Mouse (Mus musculus): Measurements from ENCODE around the gene Ip6k3. TPM values are rescaled to one million over a fixed set of nuclear protein-coding genes. Genes with fewer than 3 reads are reported as not detected.

Ip6k3 gene
- polyA plus RNA-seq, 1 experiment from 2014 or later: 0.13 TPM

DNA sequence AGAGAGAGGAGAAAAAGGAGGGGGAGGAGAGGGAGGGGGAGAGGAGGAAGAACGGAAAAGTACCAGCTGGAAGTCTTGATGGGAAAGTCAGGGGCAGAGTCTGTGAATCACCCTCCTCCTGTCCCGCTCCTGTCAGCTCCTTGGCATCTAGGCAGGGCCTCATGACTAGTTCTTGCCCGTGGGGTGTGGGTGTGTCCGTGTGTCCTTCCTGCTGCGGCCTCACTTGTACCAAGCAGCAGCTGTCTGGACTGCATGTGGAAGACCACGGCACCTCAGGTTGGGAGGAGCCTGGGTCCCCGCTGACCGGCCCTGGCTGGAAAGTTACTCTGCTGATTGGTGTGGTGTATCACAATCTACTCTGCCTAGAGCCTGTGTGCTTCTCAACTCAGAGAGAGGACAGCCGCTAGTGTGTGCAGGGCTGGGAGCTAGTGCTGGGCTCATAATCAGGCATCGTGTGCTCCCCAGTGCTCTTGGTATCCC lies 25.6 kb downstream of the Ip6k3 start:
- peaks cover 39% of the 10 kb centered on the region for H3K4me1 ChIP-seq
- WGBS: 53% methylated on average over 10 of the region's 10 CpGs

DNA sequence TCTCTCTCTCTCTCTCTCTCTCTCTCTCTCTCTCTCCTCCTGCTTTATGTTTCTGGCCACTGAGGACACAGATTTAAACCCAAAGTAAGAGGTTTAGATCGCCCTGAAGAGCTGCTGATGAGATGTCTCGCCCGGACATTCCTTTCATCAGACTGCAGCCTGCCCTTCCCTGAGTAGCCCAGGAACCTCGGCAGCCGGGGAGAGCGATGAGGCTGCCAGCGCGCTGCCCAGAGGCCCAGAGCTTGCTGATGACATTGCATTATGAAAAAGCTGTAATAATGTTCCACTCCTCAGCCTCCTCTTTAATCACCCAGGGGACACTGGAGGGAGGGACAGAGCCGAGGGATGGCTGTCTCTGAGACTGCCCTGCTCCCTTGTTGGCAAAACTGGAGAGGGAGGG lies 27.3 kb downstream of the Ip6k3 start:
- H3K4me2 ChIP-seq: no peak overlapping the region; the same call in 1 of the 2 replicates
- H3K4me3 ChIP-seq (replicated peaks): no peak overlapping the region
- H3K9ac ChIP-seq: no peak overlapping the region
- 51% methylated on average over 9 of the region's 9 CpGs for WGBS
- no peaks in the 10 kb centered on the region for H3K36me3 ChIP-seq (replicated peaks)
- no peaks in the 10 kb centered on the region for H3K9me3 ChIP-seq
- no peak overlapping the region for H3K27ac ChIP-seq
- no peak for ATAC-seq (ENCODE audit: low FRiP score)
- H3K4me1 ChIP-seq: peaks cover 34% of the 10 kb centered on the region
- H3K27me3 ChIP-seq: peaks cover 14% of the 10 kb centered on the region; the same call in 1 of the 2 replicates

More for the DNA sequence above, 25.6 kb downstream of the Ip6k3 start:
- ATAC-seq (ENCODE audit: low FRiP score): no peak
- Histone ChIP-seq H3K9ac (no peak overlapping the region), H3K4me3 (replicated peaks) (no peak overlapping the region), H3K9me3 (no peaks in the 10 kb centered on the region), H3K27ac (no peak overlapping the region), H3K4me2 (no peak overlapping the region), H3K36me3 (replicated peaks) (no peaks in the 10 kb centered on the region), H3K27me3 (0 out of 2 replicates have a peak, but pooled peaks cover 4% of the 10 kb centered on the region)

DNA sequence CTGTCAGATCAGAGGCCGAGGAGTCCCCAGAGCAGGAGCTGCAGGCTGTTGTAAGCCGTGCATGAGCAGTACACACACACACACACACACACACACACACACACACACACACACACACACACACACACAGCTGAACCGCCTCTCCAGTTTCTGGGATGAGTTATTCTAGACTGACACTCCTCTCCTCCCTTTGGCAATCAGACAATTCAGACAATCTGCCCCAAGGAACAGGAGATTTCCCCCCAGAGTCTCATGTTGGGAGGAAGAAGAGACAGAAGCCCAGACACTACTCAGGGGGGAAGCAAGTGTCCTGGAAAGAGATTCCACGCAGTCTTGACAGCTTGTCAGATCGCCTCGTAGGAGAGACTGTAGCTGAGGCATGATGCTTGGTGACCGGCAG lies 28.3 kb downstream of the Ip6k3 start:
- Histone ChIP-seq H3K4me3 (replicated peaks) (no peak overlapping the region), H3K9me3 (no peaks in the 10 kb centered on the region), H3K27me3 (peaks cover 18% of the 10 kb centered on the region; the same call in 1 of the 2 replicates), H3K9ac (no peak overlapping the region), H3K4me2 (no peak overlapping the region), H3K4me1 (peaks cover 41% of the 10 kb centered on the region), H3K27ac (0 out of 2 replicates have a peak overlapping the region, but pooled peaks have one; percentile 16), H3K36me3 (replicated peaks) (no peaks in the 10 kb centered on the region)
- WGBS: 36% methylated on average over 7 of the region's 7 CpGs
- no peak for ATAC-seq (ENCODE audit: low FRiP score)

DNA sequence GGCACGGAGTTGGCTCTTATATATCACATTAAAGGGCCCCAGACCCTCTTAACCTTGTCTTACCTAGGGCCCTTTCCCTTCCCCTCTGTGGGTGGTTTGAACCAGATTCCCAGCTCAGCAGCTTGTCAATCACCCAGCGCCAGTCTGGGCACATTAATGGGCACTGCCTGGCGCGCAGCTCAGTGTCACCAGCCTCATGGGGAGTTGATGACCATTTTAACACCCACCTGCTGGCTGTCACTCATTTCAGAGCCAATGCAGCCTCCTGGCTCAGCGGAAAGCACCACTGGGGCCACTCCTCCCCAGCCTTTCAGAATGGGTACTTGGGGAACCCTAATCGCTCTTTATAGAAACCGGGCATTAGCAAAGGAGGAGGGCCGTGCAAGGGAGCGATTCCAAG lies 29.2 kb downstream of the Ip6k3 start:
- Histone ChIP-seq H3K4me1 (peaks cover 45% of the 10 kb centered on the region), H3K4me2 (no peak overlapping the region), H3K27ac (no peak overlapping the region), H3K9ac (no peak overlapping the region), H3K27me3 (peaks cover 18% of the 10 kb centered on the region; the same call in 1 of the 2 replicates), H3K36me3 (replicated peaks) (no peaks in the 10 kb centered on the region), H3K9me3 (no peaks in the 10 kb centered on the region), H3K4me3 (replicated peaks) (no peak overlapping the region)
- no peak for ATAC-seq (ENCODE audit: low FRiP score)
- WGBS: 50% methylated on average over 9 of the region's 9 CpGs

DNA sequence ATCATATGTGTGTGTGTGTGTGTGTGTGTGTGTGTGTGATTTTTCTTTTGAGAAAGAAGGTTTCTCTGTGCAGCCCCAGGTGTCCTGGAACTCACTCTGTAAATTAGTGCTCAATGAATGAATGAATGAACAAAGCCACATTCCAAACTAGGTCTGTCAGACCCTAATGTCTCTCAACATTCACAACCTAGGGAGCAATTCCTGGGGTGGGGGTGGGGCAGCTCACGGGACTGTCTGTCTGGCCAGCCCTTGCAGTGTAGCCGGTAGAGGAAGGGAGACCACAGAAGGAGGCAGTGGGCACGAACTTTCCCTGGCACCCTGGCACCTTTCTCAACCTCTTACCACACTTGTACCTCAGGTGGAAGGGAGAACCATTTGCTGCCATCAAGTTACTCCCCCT lies 32.9 kb downstream of the Ip6k3 start:
- no peak for ATAC-seq (ENCODE audit: low FRiP score)
- H3K4me3 ChIP-seq (replicated peaks): no peak overlapping the region
- H3K27ac ChIP-seq: no peak overlapping the region
- no peak overlapping the region for H3K9ac ChIP-seq
- 31% methylated on average over 3 of the region's 3 CpGs for WGBS
- no peak overlapping the region for H3K4me2 ChIP-seq
- no peaks in the 10 kb centered on the region for H3K9me3 ChIP-seq
- peaks cover 58% of the 10 kb centered on the region for H3K4me1 ChIP-seq
- H3K27me3 ChIP-seq: peaks cover 14% of the 10 kb centered on the region; the same call in 1 of the 2 replicates
- H3K36me3 ChIP-seq (replicated peaks): no peaks in the 10 kb centered on the region

DNA sequence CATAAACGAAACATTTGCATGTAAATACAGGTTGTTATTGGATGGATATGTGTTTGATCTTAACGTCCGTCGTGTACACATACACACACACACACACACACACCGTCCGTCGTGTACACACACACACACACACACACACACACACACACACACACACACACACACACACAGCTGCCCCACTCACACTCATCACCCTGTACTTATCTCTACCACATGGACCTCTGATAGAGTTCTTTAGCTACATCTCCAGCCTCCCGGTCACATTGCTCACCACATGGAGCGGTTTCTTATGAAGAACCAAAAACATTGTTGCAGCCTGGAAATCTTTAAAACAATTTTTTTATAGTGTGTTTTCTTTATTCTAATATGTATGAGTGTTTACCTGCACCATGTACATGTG lies 33.4 kb downstream of the Ip6k3 start:
- WGBS: 44% methylated on average over 9 of the region's 9 CpGs
- peak; percentile 24 for ATAC-seq (ENCODE audit: low FRiP score)
- H3K36me3 ChIP-seq (replicated peaks): no peaks in the 10 kb centered on the region
- peaks cover 14% of the 10 kb centered on the region; the same call in 1 of the 2 replicates for H3K27me3 ChIP-seq
- H3K9ac ChIP-seq: peak overlapping the region; percentile 71; the same call in 1 of the 2 replicates
- peak overlapping the region; percentile 74 for H3K27ac ChIP-seq
- H3K4me1 ChIP-seq: peaks cover 57% of the 10 kb centered on the region
- peak overlapping the region; percentile 48 for H3K4me2 ChIP-seq
- H3K4me3 ChIP-seq (replicated peaks): peak overlapping the region; percentile 59
- H3K9me3 ChIP-seq: no peaks in the 10 kb centered on the region

DNA sequence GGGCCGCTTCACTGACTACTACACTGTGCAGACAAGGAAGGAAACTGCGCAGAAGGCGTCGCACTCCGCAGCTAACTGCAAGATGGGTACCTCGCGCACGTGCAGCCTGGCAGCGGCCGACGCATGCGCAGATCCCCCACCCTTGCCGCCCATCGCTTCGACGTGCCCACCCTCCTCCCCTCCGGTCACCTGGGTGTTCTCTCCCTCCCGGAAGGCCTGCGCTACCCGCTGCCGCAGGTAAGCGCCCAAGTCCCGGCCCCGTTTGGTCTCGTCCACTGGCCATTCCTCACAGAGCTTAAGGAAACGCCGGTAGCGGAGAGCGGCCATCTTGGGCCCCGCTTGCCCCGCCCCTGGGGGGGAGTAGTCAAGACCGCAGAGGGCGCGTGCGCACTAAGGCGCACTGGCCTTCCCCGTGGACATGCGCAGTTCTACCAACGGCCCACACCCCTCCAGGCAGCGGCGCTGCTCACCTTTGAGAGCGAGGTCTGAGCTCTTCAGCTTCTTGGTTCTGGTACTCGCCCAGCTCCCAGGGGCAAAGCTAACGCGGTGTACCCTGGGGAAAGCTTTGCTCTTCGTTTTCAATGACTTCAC lies 33.9 kb downstream of the Ip6k3 start, which contains the start of gene Uqcc2:
Gene Uqcc2 (minus strand): TSS at position 366 of the 591 bp plus-strand sequence.
- Histone ChIP-seq H3K27ac (peak within 1 kb of the TSS; percentile 74), H3K4me3 (replicated peaks) (peak within 1 kb of the TSS; percentile 59), H3K9ac (peak within 1 kb of the TSS; percentile 71), H3K9me3 (no peaks in the 10 kb centered on the region), H3K27me3 (peaks cover 14% of the 10 kb centered on the region; the same call in 1 of the 2 replicates), H3K4me2 (peak within 1 kb of the TSS; percentile 48), H3K4me1 (peaks cover 53% of the 10 kb centered on the region), H3K36me3 (replicated peaks) (0 out of 2 replicates have a peak, but pooled peaks cover 3% of the 10 kb centered on the region)
- under 1% methylated on average over 46 of the region's 46 CpGs for WGBS
- ATAC-seq (ENCODE audit: low FRiP score): peak; percentile 94

DNA sequence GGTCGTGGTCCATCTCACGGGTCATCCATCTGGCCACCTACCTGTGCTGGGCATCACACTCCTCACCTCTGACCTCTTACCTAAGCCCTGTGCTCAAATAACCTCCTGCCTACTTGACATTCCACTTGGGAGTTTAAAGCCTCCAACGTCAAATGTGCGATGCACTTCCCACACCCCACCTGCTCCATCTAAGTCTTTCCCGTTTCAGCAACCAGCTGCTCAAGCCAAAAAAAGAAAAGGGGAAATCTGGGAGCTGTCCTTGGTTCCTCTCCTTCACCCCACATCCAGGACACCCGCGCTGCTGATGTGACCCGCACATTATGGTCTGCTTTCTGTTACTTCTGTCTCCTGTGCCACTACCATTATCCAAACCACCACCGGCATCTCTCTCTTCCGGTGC lies 35.4 kb downstream of the Ip6k3 start:
- Histone ChIP-seq H3K27me3 (peaks cover 14% of the 10 kb centered on the region; the same call in 1 of the 2 replicates), H3K4me2 (no peak overlapping the region), H3K27ac (no peak overlapping the region), H3K36me3 (replicated peaks) (peaks cover 3% of the 10 kb centered on the region; the same call in 1 of the 2 replicates), H3K9ac (no peak overlapping the region), H3K4me3 (replicated peaks) (no peak overlapping the region), H3K9me3 (no peaks in the 10 kb centered on the region), H3K4me1 (peaks cover 55% of the 10 kb centered on the region)
- 92% methylated on average over 10 of the region's 10 CpGs for WGBS
- ATAC-seq (ENCODE audit: low FRiP score): no peak

DNA sequence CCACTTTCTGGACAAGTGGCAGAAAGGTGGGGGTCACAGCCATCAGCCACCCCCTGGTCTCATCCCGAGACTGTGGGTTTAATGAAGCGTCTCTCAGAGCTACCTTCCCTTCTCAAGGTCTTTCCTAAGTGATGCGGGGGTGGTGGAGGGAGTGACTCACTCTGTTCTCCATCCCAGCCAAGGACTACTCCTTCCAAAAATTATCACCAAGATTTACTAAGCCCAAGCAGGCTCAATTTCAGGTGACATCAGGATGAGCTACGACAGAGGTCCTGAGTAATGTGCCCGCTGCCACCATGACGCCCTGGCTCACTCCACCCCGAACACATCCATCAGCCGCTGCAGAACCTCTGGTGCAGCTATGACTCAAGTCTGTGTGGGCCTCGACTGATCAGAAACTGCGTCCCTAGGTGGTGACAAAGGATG lies 36.3 kb downstream of the Ip6k3 start:
- Histone ChIP-seq H3K27me3 (0 out of 2 replicates have a peak, but pooled peaks cover 11% of the 10 kb centered on the region), H3K4me3 (replicated peaks) (no peak overlapping the region), H3K27ac (no peak overlapping the region), H3K4me1 (peaks cover 55% of the 10 kb centered on the region), H3K9me3 (no peaks in the 10 kb centered on the region), H3K4me2 (no peak overlapping the region), H3K9ac (no peak overlapping the region), H3K36me3 (replicated peaks) (peaks cover 3% of the 10 kb centered on the region; the same call in 1 of the 2 replicates)
- 87% methylated on average over 10 of the region's 10 CpGs for WGBS
- ATAC-seq (ENCODE audit: low FRiP score): no peak

DNA sequence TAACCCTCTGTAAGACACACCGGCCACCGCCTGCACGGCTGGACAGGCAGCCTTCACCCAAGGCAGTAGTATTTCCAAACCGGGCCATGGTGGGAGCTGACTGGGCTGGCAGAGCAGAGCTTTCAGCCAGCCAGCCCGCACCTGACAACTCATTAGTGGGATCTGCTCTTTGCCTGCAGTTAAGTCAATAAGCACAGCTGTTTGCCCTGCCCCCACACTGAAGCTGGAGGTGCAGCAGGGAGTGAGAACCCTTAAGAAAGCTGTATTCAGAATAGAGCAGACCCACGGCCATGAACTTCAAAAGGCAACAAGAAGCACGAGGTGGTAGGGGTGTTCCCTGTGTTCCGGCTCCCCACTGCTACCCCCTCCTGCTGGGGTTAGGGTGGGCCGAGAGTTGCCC lies 37.3 kb downstream of the Ip6k3 start:
- Histone ChIP-seq H3K4me1 (peaks cover 59% of the 10 kb centered on the region), H3K4me2 (0 out of 2 replicates have a peak overlapping the region, but pooled peaks have one; percentile 4), H3K4me3 (replicated peaks) (no peak overlapping the region), H3K27ac (peak overlapping the region; percentile 59), H3K36me3 (replicated peaks) (peaks cover 3% of the 10 kb centered on the region; the same call in 1 of the 2 replicates), H3K27me3 (0 out of 2 replicates have a peak, but pooled peaks cover 4% of the 10 kb centered on the region), H3K9ac (no peak overlapping the region), H3K9me3 (no peaks in the 10 kb centered on the region)
- 51% methylated on average over 9 of the region's 9 CpGs for WGBS
- ATAC-seq (ENCODE audit: low FRiP score): no peak

DNA sequence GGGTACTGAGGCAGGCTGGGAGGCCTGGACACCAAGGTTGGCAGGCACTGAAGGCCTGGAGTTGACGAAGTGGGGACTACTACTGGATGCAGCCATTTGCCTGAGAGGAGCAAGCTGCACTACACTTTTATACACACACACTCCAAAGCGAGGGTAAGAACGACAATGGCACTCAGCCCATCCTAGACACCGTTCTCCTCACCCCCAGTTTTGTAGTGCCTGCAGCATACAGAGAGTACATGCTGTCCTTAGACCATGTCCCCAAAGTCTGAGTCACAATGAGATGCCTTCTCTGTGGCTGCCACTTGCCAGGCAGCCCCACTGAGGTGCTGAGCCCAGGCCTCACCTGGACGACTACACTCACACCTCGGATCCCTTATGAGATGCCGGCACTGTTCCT lies 37.8 kb downstream of the Ip6k3 start:
- H3K4me1 ChIP-seq: peaks cover 55% of the 10 kb centered on the region
- H3K27ac ChIP-seq: peak overlapping the region; percentile 59; the same call in 1 of the 2 replicates
- H3K36me3 ChIP-seq (replicated peaks): peaks cover 6% of the 10 kb centered on the region
- no peaks in the 10 kb centered on the region for H3K9me3 ChIP-seq
- 87% methylated on average over 7 of the region's 7 CpGs for WGBS
- H3K27me3 ChIP-seq: no peaks in the 10 kb centered on the region
- no peak overlapping the region for H3K9ac ChIP-seq
- no peak for ATAC-seq (ENCODE audit: low FRiP score)
- no peak overlapping the region for H3K4me3 ChIP-seq (replicated peaks)
- no peak overlapping the region for H3K4me2 ChIP-seq

DNA sequence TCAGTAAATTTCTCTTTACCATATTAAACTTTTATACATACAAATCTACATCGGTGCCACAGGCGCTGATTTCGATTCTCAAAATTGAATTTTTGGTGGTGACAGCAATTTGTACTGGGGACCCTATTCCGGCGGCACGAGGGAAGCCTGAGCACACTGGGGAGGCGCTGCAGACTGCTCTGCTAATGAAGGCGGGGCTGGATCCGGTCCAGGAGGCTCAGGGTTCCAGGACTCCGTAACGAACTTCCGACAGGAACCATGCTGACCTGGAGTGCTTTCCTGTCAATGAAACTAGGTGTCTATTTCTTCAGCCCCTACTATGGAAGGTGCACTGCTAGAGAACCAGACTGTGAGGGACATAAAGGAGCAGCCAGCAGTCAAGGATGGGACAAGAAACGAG lies 38.3 kb downstream of the Ip6k3 start:
- H3K9me3 ChIP-seq: no peaks in the 10 kb centered on the region
- H3K4me2 ChIP-seq: no peak overlapping the region
- ATAC-seq (ENCODE audit: low FRiP score): no peak
- no peaks in the 10 kb centered on the region for H3K27me3 ChIP-seq
- no peak overlapping the region for H3K9ac ChIP-seq
- no peak overlapping the region for H3K27ac ChIP-seq
- no peak overlapping the region for H3K4me3 ChIP-seq (replicated peaks)
- peaks cover 11% of the 10 kb centered on the region for H3K36me3 ChIP-seq (replicated peaks)
- 78% methylated on average over 13 of the region's 13 CpGs for WGBS
- peaks cover 53% of the 10 kb centered on the region for H3K4me1 ChIP-seq

All from forebrain, embryonic 12.5 days (tissue).